Mouse (Mus musculus) gastrocnemius, postnatal 10 days (tissue): ENCODE measurements around the gene Inpp4b. TPM values are rescaled to one million over a fixed set of nuclear protein-coding genes. Genes with fewer than 3 reads are reported as not detected.
"Not testable (repeated sequence)": the region's sequence is repeated elsewhere in the genome, so short reads cannot be mapped to it uniquely, and the experiment has no call there.

Source experiments
- DNase-seq: peaks from one replicate; pipeline ENCODE4 v3.0.0; 2021; ENCODE audit warnings: mixed read lengths
- total RNA-seq, 2 experiments: library from RNA; stranded (reverse); gene quantifications; 2 replicates each; pipeline ENCODE4 v1.2.3; 2021

The Inpp4b gene
- total RNA-seq, 2 experiments from 2014 or later, result 15.8 to 20.9 TPM

- no peak for DNase-seq
These were observed 437.1 kb downstream of the Inpp4b start for GRCm38 (mm10) chr8:81779440-81779839.

- DNase-seq, result no peak
These were observed 437.8 kb downstream of the Inpp4b start for GRCm38 (mm10) chr8:81780166-81780565.

GRCm38 (mm10) chr8:81780921-81781675 lies 438.7 kb downstream of the Inpp4b start:
- no peak for DNase-seq

GRCm38 (mm10) chr8:81782781-81783180 lies 440.4 kb downstream of the Inpp4b start:
- DNase-seq, result no peak

- DNase-seq, result no peak
These were observed 442.4 kb downstream of the Inpp4b start for GRCm38 (mm10) chr8:81784775-81785174.

GRCm38 (mm10) chr8:81788498-81788897 lies 446.1 kb downstream of the Inpp4b start:
- no peak for DNase-seq

- DNase-seq, result no peak
These were observed 450.3 kb downstream of the Inpp4b start for GRCm38 (mm10) chr8:81792649-81793048.

GRCm38 (mm10) chr8:81798501-81798900 lies 456.1 kb downstream of the Inpp4b start:
- DNase-seq, result no peak

GRCm38 (mm10) chr8:81800792-81801191 lies 458.4 kb downstream of the Inpp4b start:
- DNase-seq, result no peak

GRCm38 (mm10) chr8:81806797-81807196 lies 464.4 kb downstream of the Inpp4b start:
- DNase-seq, result peak; percentile 56

- DNase-seq, result no peak
These were observed 465.2 kb downstream of the Inpp4b start for GRCm38 (mm10) chr8:81807578-81807977.

GRCm38 (mm10) chr8:81808406-81808805 lies 466.1 kb downstream of the Inpp4b start:
- DNase-seq, result no peak

- DNase-seq, result not testable (repeated sequence)
These were observed 467.1 kb downstream of the Inpp4b start for GRCm38 (mm10) chr8:81809414-81809813.

GRCm38 (mm10) chr8:81812051-81812751 lies 469.8 kb downstream of the Inpp4b start:
- DNase-seq, result no peak

GRCm38 (mm10) chr8:81814742-81815141 lies 472.4 kb downstream of the Inpp4b start:
- no peak for DNase-seq

- no peak for DNase-seq
These were observed 473.2 kb downstream of the Inpp4b start for GRCm38 (mm10) chr8:81815551-81815950.

- DNase-seq, result no peak
These were observed 480.8 kb downstream of the Inpp4b start for GRCm38 (mm10) chr8:81823121-81823520.

GRCm38 (mm10) chr8:81824975-81825374 lies 482.6 kb downstream of the Inpp4b start:
- no peak for DNase-seq

- no peak for DNase-seq
These were observed 484.1 kb downstream of the Inpp4b start for GRCm38 (mm10) chr8:81826406-81826805.

GRCm38 (mm10) chr8:81827306-81827913 lies 485.1 kb downstream of the Inpp4b start:
- no peak for DNase-seq

- DNase-seq, result no peak
These were observed 489.1 kb downstream of the Inpp4b start for GRCm38 (mm10) chr8:81831430-81831829.

GRCm38 (mm10) chr8:81833852-81834251 lies 491.5 kb downstream of the Inpp4b start:
- DNase-seq, result no peak

GRCm38 (mm10) chr8:81840512-81840911 lies 498.2 kb downstream of the Inpp4b start:
- DNase-seq, result no peak
